Mouse (Mus musculus) CH12.LX (cell line): ENCODE results near the gene Acsm2.

Source experiments
- CHD1 ChIP-seq: IDR thresholded peaks from 2 replicates; pipeline ENCODE4 v1.6.1; 2012; ENCODE audit warnings: low read depth, low read length, improper control_type of control experiment, inconsistent platforms
- CTCF ChIP-seq, 2 experiments: IDR thresholded peaks in 1 of 2; conservative IDR thresholded peaks in 1 of 2; 2 replicates each; pipeline ENCODE4 v1.5.1; 2011 to 2012; ENCODE audit warnings: low read depth in 2 of 2, low read length in 2 of 2, improper control_type of control experiment in 1 of 2, inconsistent platforms in 1 of 2, mild to moderate bottlenecking in 1 of 2, moderate library complexity in 1 of 2
- E2F4 ChIP-seq: IDR thresholded peaks from 2 replicates; pipeline ENCODE4 v1.6.1; 2011; ENCODE audit warnings: low read depth, low read length, improper control_type of control experiment; ENCODE audit not compliant: insufficient replicate concordance
- ELF1 ChIP-seq: IDR thresholded peaks from 2 replicates; pipeline ENCODE4 v1.6.1; 2014; ENCODE audit warnings: low read depth, mild to moderate bottlenecking, inconsistent platforms, low read length, improper control_type of control experiment
- EP300 ChIP-seq: IDR thresholded peaks from 2 replicates; pipeline ENCODE4 v1.6.1; 2011; ENCODE audit warnings: low read length, improper control_type of control experiment
- GABPA ChIP-seq: IDR thresholded peaks from 2 replicates; pipeline ENCODE4 v1.6.1; 2012; ENCODE audit warnings: low read depth, low read length, improper control_type of control experiment, inconsistent platforms; ENCODE audit not compliant: insufficient replicate concordance
- MAFK ChIP-seq: IDR thresholded peaks from 2 replicates; pipeline ENCODE4 v1.6.1; 2011; ENCODE audit warnings: low read length, improper control_type of control experiment; ENCODE audit not compliant: insufficient replicate concordance
- POLR2A ChIP-seq: IDR thresholded peaks from 2 replicates; pipeline ENCODE4 v1.6.1; 2011; ENCODE audit warnings: low read depth, mild to moderate bottlenecking, improper control_type of control experiment, low read length
- SMC3 ChIP-seq: IDR thresholded peaks from 2 replicates; pipeline ENCODE4 v1.6.1; 2011; ENCODE audit warnings: low read depth, low read length, improper control_type of control experiment
- ZC3H11A ChIP-seq: IDR thresholded peaks from 2 replicates; pipeline ENCODE4 v1.6.1; 2012; ENCODE audit warnings: low read depth, mild to moderate bottlenecking, inconsistent platforms, low read length, improper control_type of control experiment
- ZNF384 ChIP-seq: IDR thresholded peaks from 2 replicates; pipeline ENCODE4 v1.6.1; 2012; ENCODE audit warnings: low read depth, low read length, improper control_type of control experiment, inconsistent platforms

DNA sequence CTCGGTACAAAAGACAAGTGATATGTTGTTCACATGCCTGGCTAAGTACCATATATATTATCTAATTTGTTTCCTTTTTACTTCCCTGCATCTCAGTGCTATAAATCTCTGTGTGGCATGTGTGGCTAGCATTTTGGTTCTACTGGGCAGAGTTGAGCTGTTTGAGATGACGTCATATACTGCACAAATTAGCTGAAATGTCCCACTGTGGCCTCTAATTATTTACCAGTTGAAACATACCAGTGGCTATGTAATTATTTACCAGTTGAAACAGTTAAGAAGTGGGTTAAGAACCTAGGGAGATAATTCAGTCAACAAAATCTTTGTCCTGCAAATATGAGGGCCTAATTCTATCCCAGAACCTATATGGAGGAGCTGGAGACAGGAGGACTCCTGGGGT, 26.6 kb upstream of the Acsm2 start:
- no peak for TF ChIP-seq POLR2A
- TF ChIP-seq CTCF (conservative IDR thresholded peaks at IDR 0.05 in 1 of 2, IDR thresholded peaks at IDR 0.05 in 1 of 2; ENCODE audit: low read depth in 2 of 2, low read length in 2 of 2): no peak
- no peak for TF ChIP-seq GABPA
- no peak for TF ChIP-seq E2F4
- TF ChIP-seq EP300: no peak
- no peak for TF ChIP-seq CHD1
- TF ChIP-seq ELF1: no peak
- TF ChIP-seq MAFK: no peak
- no peak for TF ChIP-seq ZC3H11A
- no peak for TF ChIP-seq SMC3
- no peak for TF ChIP-seq ZNF384
